Mouse (Mus musculus) liver, embryonic 14.5 days (tissue): ENCODE measurements around the gene Pradc1. TPM values are rescaled to one million over a fixed set of nuclear protein-coding genes. Genes with fewer than 3 reads are reported as not detected.

ENCODE experiments used
- ATAC-seq: fragments of 200-750 bp; cut with Nextera tagmentation; 2 replicates; pipeline ENCODE4 v1.8.0; 2017; ENCODE audit warnings: moderate number of reproducible peaks, mild to moderate bottlenecking, moderate library complexity; ENCODE audit not compliant: insufficient read depth
- DNase-seq, 3 experiments: peaks; one replicate each; pipeline ENCODE4 v3.0.0-alpha.2; 2012 to 2013; ENCODE audit warnings: low read depth in 3 of 3, low spot score in 3 of 3
- H3K27ac ChIP-seq: fragments of 300-500 bp; sonication (generic); 2 replicates; pipeline ENCODE4 v1.5.1; 2014; ENCODE audit warnings: moderate library complexity, mild to moderate bottlenecking, control low read depth, inconsistent platforms
- H3K27me3 ChIP-seq: fragments of 300-500 bp; sonication (generic); 2 replicates; pipeline ENCODE4 v1.6.1; 2014; ENCODE audit warnings: mild to moderate bottlenecking, low read length, moderate library complexity; ENCODE audit not compliant: control insufficient read depth, insufficient read depth
- H3K36me3 ChIP-seq: fragments of 300-500 bp; sonication (generic); replicated peaks from 2 replicates; pipeline ENCODE4 v1.6.1; 2014; ENCODE audit warnings: low read depth; ENCODE audit not compliant: control insufficient read depth, insufficient read depth
- H3K4me1 ChIP-seq, 2 experiments: fragments of 200-500 bp in 1 of 2; fragments of 300-500 bp in 1 of 2; sonication (generic) in 1 of 2; replicated peaks; 2 replicates each; pipeline ENCODE4 v1.6.1; 2012 to 2014; ENCODE audit warnings: antibody characterized with exemption in 1 of 2, inconsistent platforms in 1 of 2, low read length in 1 of 2; ENCODE audit not compliant: control insufficient read depth in 2 of 2, insufficient read depth in 2 of 2
- H3K4me2 ChIP-seq: fragments of 300-500 bp; sonication (generic); 2 replicates; pipeline ENCODE4 v1.6.1; 2014; ENCODE audit warnings: low read depth, mild to moderate bottlenecking, control low read depth, moderate library complexity
- H3K4me3 ChIP-seq, 2 experiments: fragments of 200-500 bp in 1 of 2; fragments of 300-500 bp in 1 of 2; sonication (generic) in 1 of 2; 2 replicates each; pipeline ENCODE4 v1.5.1; 2012 to 2014; ENCODE audit warnings: low read depth in 2 of 2, low read length in 2 of 2, mild to moderate bottlenecking in 2 of 2, control low read depth in 1 of 2, inconsistent platforms in 1 of 2, moderate library complexity in 1 of 2; ENCODE audit not compliant: insufficient read depth in 1 of 2
- H3K9ac ChIP-seq: fragments of 300-500 bp; sonication (generic); replicated peaks from 2 replicates; pipeline ENCODE4 v1.6.1; 2014; ENCODE audit warnings: mild to moderate bottlenecking, control low read depth, moderate library complexity
- H3K9me3 ChIP-seq: fragments of 300-500 bp; sonication (generic); 2 replicates; pipeline ENCODE4 v1.6.1; 2016; ENCODE audit warnings: low read length, mixed read lengths; ENCODE audit not compliant: control insufficient read depth
- CTCF ChIP-seq: IDR thresholded peaks from 2 replicates; pipeline ENCODE4 v1.5.1; 2016; ENCODE audit warnings: antibody characterized with exemption, low read depth, control low read depth
- EP300 ChIP-seq: IDR thresholded peaks from 2 replicates; pipeline ENCODE4 v1.6.1; 2016; ENCODE audit warnings: antibody characterized with exemption, low read depth
- WGBS: fragments of 180-500 bp; shearing (Covaris S2); extraction: QIAGEN DNeasy Blood & Tissue Kit; methylation state at CpG from one replicate; pipeline ENCODE4 v1.1.7; 2014; ENCODE audit not compliant: insufficient replicate concordance; 5-methylcytosine and 5-hydroxymethylcytosine counted together
- polyA plus RNA-seq, 2 experiments: library from polyadenylated mRNA; depleted of rRNA in 1 of 2; stranded (reverse) in 1 of 2; unstranded in 1 of 2; fragments of >200 nt; fragmentation: Nextera tagmentation in 1 of 2; extraction: Ambion mirVana in 1 of 2; gene quantifications; 2 replicates each; pipeline versions ENCODE4 v1.2.1 to v1.2.3; 2012 to 2014

Gene Pradc1
- polyA plus RNA-seq, 2 experiments, result 16.9 to 18.1 TPM

DNA sequence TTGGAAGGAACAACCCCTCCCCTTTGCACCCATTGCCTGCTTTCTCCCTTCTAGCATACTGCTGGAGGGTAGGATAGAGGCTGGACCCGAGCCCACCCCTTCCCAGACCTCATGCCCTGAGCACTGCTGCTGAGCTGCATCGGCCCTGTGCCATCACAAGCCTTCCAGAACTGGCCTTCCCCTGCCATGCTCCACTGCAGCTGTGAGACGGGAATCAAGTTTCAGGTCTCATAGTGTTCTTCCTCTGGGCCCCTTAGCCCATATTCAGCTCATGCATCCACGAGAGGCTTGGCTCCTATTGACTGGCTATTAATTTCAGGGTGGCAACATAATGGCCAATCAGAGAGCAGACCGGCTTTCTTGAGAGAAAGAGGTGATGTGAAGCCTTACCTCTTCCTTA is 6.5 kb downstream of the Pradc1 start:
- ATAC-seq, result no peak
- H3K27me3 ChIP-seq, result no peaks in the 10 kb centered on the region
- H3K4me1 ChIP-seq, result peaks cover 0 to 2% of the 10 kb centered on the region in 2 experiments; a peak in 2 of 4 replicates
- no peak overlapping the region for H3K4me2 ChIP-seq
- TF ChIP-seq EP300, result no peak
- TF ChIP-seq CTCF, result no peak
- no peaks in the 10 kb centered on the region for H3K9me3 ChIP-seq
- no peak overlapping the region for H3K4me3 ChIP-seq
- H3K27ac ChIP-seq, result no peak overlapping the region
- WGBS, result 71% methylated on average over 5 of the region's 5 CpGs
- H3K9ac ChIP-seq, result no peak overlapping the region
- DNase-seq, result no peak
- peaks cover 12% of the 10 kb centered on the region for H3K36me3 ChIP-seq

DNA sequence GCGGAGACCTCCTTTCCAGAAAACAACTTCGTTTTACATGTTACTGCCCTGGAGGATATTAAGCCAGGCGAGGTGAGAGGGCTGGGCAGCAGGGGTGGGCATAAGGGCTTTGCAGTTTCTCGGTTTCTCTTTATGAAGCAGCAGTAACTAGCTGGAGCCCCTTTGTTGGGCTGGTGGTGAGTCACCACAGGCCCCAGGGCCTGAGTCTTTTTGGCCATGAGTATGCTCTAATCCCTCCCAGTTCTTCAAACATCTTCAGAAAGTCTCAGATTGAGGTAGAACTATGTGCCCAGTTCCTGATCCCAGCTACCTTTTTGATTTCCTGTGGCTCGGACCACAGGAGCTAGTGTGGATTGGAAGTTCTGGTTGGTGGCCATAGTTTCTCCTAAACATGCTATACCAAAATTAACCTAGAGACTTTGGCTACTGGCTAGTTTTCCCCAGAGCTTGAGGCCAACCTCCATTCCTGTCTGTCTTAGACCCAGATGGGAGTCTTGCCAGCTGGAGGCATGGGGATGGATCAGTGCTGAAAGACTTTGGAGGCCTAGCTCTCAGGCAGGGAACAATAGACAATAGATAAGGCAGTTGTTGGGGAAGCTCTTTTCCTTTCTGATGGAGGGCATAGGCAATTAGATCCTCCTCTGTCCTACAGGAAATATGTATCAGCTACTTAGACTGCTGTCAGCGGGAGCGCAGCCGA is 7.4 kb downstream of the Pradc1 start:
- Histone ChIP-seq H3K4me2 (no peak overlapping the region), H3K4me1 (no peaks in the 10 kb centered on the region), H3K36me3 (peaks cover 15% of the 10 kb centered on the region), H3K9ac (no peak overlapping the region), H3K4me3 (no peak overlapping the region), H3K27ac (no peak overlapping the region), H3K9me3 (no peaks in the 10 kb centered on the region), H3K27me3 (no peaks in the 10 kb centered on the region)
- no peak for ATAC-seq
- WGBS, result 79% methylated on average over 8 of the region's 8 CpGs
- TF ChIP-seq EP300, result no peak
- no peak for TF ChIP-seq CTCF
- no peak for DNase-seq

DNA sequence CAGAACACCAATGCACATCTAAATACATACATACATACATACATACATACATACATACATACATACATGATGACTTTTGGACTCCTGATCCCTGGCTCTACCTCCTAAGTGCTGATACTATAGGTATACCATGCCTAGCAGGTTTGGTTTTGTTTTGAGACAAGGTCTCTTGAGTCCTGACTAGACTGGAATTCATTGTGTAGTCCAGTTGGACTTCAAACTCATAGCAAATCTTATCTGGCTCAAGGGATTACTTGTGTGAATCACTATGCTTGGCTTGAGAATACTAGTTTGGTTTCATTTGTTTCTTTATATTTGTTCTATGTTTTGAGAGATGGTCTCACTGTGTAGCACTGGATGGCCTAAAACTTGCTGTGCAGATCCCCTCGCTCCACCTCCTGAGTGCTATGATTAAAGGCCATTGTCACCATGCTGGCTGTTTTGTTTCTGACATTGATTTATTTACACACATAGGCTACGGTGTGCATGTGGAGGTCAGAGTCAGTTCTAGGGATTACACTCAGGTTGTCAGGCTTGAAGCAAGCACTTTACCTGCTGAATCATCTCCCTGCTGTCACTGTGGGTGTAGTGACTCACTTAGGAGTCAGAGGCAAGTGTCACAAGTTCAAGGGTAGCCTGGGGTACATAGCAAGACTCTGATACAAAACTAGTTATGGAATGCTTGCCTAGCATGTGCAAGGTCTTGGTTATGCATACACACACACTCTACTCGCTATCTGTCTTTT is 8.1 kb downstream of the Pradc1 start:
- no peak overlapping the region for H3K4me3 ChIP-seq
- no peaks in the 10 kb centered on the region for H3K4me1 ChIP-seq
- H3K27me3 ChIP-seq, result no peaks in the 10 kb centered on the region
- no peak for DNase-seq
- H3K9me3 ChIP-seq, result no peaks in the 10 kb centered on the region
- TF ChIP-seq CTCF, result no peak
- no peak for TF ChIP-seq EP300
- H3K27ac ChIP-seq, result no peak overlapping the region
- no peak overlapping the region for H3K4me2 ChIP-seq
- ATAC-seq, result no peak
- WGBS, result 69% methylated on average over 3 of the region's 3 CpGs
- H3K9ac ChIP-seq, result no peak overlapping the region
- peaks cover 15% of the 10 kb centered on the region for H3K36me3 ChIP-seq

DNA sequence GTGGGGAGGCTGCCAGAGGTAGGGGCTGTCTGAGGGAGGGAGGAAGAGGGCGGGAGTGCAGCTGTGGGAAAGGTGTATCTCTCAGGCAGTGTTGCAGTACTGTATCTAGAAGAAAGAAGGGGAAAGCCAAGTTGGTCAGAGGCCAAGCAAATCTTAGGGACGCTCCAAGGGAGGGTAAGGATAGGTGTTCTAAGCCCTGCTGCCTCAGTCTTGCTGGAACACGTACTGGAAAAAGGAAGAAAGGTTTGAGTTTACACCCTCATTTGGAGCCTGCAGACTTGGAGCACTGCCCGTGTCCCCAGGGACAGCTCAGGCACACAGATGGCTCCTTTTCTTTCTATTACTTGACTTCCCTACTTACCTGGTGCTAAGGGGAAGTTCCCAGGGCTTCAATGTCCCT is 10.6 kb downstream of the Pradc1 start:
- Histone ChIP-seq H3K27me3 (no peaks in the 10 kb centered on the region), H3K36me3 (peaks cover 9% of the 10 kb centered on the region; the same call in 1 of the 2 replicates), H3K27ac (no peak overlapping the region), H3K4me1 (no peaks in the 10 kb centered on the region), H3K9ac (no peak overlapping the region), H3K9me3 (no peaks in the 10 kb centered on the region), H3K4me3 (no peak overlapping the region), H3K4me2 (no peak overlapping the region)
- TF ChIP-seq EP300 (no peak), CTCF (no peak)
- ATAC-seq, result no peak
- DNase-seq, result no peak
- 78% methylated on average over 4 of the region's 4 CpGs for WGBS

GRCm38 (mm10) chr6:85436631-85437030 is 15.1 kb downstream of the Pradc1 start:
- no peaks in the 10 kb centered on the region for H3K9me3 ChIP-seq
- no peak overlapping the region for H3K9ac ChIP-seq
- H3K27ac ChIP-seq, result no peak overlapping the region
- ATAC-seq (no peak), DNase-seq (no peak)
- no peak overlapping the region for H3K4me3 ChIP-seq
- TF ChIP-seq CTCF (no peak), EP300 (no peak)
- peaks cover 5% of the 10 kb centered on the region; the same call in 1 of the 2 replicates for H3K36me3 ChIP-seq
- no peaks in the 10 kb centered on the region for H3K27me3 ChIP-seq
- WGBS, result 71% methylated on average over 5 of the region's 6 CpGs
- H3K4me2 ChIP-seq, result no peak overlapping the region
- peaks cover 3 to 11% of the 10 kb centered on the region in 2 experiments; a peak in 3 of 4 replicates for H3K4me1 ChIP-seq
